Mouse (Mus musculus): Measurements from ENCODE around the gene Nell1. TPM values are rescaled to one million over a fixed set of nuclear protein-coding genes. Genes with fewer than 3 reads are reported as not detected.
"Not testable (repeated sequence)": the region's sequence is repeated elsewhere in the genome, so short reads cannot be mapped to it uniquely, and the experiment has no call there.

Gene Nell1
- under 1 TPM; 0.90 to 0.91 TPM for total RNA-seq (2021)
- long read RNA-seq, experiment 1, full-length matches to known transcripts: 1 of 1 reads
- long read RNA-seq, experiment 1, partial matches to known transcripts: 0 of 1 reads
- long read RNA-seq, experiment 1, other reads (novel, unspliced or antisense): 0 of 1 reads
- long read RNA-seq, experiment 2, partial matches to known transcripts: 0 of 1 reads
- long read RNA-seq, experiment 2, other reads (novel, unspliced or antisense): 0 of 1 reads

- DNase-seq: no peak
Observed at GRCm38 (mm10) chr7:49974841-49975440, at the start of gene Nell1. Gene Nell1, plus strand, starts transcription at chr7:49974864.

DNA sequence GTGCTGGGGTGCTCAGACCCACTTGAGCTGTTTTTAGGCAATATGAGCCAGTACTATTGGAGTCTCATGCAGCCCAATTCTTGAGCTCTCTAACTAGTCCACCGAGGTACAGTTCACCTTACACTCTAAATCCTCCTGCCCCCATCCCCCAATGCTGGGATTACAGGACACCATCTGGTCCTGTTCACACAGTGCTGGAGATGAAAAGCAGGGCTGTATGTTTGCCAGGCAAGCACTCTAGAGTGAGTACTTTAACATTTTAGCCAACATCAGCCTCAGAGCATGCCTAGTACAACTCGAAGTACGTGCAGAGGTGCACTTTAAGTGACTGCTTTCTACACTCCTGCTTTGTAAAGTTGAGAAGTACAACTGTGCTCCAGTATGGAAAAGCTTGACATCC lies 46.1 kb upstream of the Nell1 start:
- DNase-seq: no peak

DNA sequence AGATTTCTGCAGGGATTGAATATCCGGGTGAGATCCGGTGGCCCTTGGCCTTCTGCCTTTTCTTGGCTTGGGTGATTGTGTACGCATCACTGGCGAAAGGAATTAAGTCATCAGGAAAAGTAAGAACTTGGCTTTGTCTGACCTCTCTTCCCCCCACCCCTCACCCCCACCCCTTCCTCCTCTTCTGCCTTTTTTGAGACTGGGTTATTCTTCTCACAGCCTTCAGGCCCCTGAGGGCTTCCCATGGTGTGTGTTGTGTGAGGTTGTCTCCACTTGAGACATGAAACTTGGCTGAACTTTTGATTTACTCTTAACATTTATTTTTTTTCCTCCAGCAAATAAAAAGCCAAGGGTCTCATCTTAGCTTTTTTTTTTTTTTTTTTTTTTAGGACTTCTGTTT lies 44.7 kb upstream of the Nell1 start:
- no peak for DNase-seq

DNA sequence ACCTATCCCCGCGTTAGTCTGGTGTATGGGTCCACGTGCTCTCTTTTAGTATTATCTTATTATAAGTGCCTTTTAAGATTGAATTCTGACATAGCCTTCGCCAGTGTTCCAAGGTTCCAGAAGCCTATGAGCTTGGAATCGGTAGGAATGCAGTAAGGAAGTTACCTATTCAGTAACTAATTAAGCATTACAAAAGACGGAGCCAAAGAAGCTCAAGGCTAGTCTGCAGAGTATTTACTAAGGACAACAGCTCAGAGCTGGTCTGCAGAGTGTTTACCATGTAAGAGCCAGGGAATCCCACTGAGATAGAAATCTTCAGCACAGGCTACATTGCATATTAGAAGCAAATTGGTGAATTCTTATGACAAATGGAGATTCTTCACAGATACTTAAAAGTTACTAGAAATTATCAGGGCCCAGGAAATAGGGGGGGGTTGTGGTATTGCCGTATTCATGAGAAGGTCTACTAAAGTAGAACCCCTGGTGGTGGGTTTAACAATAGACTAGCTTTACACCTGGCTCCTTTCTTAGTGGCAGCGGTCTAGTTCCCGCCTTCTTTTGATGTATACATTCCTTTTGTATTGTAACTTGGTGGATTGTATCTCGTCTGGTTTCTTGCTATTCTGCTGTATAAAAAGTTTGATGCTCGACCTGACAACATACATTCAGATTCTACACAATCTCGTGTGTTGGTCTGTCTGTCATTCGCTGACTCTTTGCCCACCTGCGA lies 41.1 kb upstream of the Nell1 start:
- not testable (repeated sequence) for DNase-seq

- DNase-seq: no peak
Observed at GRCm38 (mm10) chr7:49936821-49937220, 37.8 kb upstream of the Nell1 start.

GRCm38 (mm10) chr7:49942023-49942422 lies 32.6 kb upstream of the Nell1 start:
- DNase-seq: no peak

DNA sequence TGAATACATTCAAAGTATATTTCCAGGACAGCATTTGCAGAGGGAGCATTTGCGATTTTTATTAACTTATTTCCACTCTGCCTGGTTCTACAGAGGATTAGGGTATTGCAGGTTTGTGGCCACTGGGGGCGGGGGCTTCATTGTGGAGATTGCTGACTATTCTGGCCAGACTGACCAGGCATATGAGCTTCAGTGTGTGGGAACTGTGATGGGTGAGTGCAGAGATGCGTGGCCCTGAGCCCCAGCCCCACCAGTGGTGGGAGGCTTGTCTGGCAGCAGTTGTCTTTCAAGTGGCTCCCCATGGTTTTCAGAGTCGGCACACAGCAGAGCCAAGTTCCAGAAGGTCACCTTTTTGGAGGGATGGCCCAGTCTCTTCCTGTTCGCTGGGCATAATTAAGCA lies 32.2 kb upstream of the Nell1 start:
- no peak for DNase-seq

DNA sequence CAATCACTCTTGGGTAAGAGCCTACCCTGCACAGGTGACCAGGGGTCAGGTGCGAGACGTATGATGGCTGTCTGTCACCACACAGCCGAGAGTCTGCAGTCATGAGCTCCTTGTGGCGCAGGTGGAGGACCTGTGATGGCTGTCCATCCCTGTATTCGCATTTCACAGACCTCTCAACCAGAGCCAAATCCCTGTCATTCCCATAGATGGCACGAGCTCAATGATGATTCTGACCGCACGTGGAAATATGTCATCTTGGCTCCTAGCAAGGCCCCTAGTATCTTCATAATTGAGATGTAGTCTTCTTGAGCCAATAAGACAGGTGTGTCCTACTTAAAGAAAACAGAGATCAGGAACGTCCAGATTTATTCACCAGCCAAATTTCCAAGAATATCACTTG lies 28.0 kb upstream of the Nell1 start:
- no peak for DNase-seq

GRCm38 (mm10) chr7:49953546-49954181 lies 21.0 kb upstream of the Nell1 start:
- DNase-seq: peak; percentile 18

- DNase-seq: no peak
Observed at GRCm38 (mm10) chr7:49954834-49955233, 19.8 kb upstream of the Nell1 start.

DNA sequence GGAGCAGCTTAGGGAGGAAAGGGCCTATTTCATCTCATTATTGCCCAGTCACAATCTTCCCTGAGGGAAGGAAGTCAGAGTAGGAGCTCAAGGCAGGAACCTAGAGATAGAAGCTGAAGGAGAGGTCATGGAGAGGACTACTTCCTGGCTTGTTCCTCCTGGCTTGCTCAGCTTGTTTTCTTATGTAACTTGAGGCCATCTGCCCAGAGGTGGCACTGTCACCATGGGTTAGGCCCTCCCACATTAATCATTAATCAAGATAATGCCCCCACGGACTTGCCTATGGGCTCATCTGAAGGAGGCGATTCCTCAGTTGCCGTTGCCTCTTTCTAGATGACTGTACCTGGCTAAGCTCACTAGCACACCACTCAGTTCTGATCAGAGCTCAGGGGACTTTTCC lies 17.5 kb upstream of the Nell1 start:
- no peak for DNase-seq

DNA sequence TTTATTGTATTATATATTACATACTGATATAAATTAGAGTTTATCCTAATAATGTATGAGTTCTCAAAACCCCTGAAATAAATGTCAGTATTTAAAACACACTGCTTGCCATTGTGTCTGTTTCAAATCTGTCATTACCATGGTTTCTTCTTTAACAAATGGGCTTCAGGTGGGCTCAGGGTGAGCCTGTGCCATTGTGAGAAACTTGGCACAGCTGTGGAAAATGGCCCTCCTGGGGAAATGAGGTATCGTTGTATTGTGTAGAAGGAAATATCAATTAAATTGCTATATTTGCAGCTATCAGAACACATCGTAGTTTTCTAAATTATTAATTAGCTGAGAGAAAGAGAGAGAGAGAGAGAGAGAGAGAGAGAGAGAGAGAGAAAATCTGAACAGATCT lies 10.9 kb upstream of the Nell1 start:
- DNase-seq: no peak

DNA sequence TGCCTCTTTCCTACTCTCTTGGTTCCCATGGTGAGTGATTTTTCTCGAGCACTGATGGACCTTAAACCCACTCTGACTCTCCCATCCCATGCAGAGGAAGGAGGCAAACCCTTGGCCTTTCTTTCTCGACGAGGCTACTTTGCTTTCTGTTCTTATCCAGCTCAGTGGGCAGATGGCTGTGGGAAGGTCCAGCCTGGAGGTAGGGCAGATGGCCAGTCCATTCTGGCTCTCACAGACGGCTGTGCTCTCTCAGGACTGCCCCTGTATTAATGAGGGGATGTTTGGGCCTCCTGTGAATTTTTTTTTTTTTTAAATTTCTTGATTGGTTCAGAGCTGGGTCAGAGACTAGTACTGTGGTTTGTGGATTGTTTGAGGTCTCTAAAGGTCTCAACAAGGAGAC lies 5.1 kb upstream of the Nell1 start:
- DNase-seq: no peak

DNA sequence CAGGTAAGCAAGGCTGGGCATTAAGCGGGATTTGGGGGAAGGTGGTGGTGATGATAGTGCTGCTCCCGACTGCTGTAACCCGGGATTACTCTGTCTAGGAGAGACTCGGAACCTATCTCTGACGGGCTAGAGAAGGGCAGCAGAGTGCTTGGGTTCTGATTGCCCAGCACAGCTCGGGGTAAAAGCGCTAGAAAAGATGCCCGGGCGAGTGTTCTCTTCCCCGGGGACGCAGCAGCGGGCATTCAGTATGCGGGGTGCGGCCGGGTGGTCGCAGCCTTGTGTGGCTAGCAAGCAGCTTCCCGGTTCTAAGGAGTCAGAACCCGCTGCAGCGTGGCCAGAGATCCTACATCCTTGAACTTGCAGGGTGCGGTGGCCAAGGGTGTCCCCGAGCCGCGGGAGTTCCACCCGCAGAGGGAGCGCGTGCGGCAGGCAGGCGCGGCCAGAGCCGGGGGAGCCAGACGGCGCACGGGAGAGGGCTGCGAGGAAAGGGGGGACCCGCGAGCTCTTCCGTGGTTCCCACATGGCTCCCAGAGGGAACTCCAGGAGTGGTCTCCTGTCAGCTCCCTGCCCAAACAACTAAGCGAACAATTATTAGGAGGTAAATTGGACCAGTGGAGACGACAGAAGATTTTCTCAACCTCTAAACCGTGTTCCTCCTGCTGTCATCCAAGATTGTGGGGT lies 917 bp downstream of the Nell1 start:
- DNase-seq: no peak

- DNase-seq: no peak
Observed at GRCm38 (mm10) chr7:49981511-49982227, 7.0 kb downstream of the Nell1 start.

- no peak for DNase-seq
Observed at GRCm38 (mm10) chr7:49984698-49985097, 10.0 kb downstream of the Nell1 start.

DNA sequence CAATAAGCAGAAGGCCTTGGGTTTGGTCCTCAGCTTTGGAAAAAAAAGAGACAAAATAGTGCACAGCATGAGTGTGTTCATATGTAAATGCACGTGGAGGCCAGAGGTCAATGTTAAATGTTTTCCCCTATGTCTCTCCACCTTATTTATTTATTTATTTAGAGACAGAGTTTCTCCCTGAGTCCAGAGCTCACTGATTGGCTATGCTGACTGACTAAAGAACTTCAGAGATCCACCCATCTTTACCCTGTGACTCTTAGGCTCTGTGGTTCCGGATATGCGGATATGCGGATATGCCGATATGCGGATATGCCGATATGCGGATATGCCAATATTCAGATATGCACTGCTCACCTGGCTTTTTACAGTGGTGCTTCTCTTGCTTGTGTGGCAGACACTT lies 11.3 kb downstream of the Nell1 start:
- no peak for DNase-seq

DNA sequence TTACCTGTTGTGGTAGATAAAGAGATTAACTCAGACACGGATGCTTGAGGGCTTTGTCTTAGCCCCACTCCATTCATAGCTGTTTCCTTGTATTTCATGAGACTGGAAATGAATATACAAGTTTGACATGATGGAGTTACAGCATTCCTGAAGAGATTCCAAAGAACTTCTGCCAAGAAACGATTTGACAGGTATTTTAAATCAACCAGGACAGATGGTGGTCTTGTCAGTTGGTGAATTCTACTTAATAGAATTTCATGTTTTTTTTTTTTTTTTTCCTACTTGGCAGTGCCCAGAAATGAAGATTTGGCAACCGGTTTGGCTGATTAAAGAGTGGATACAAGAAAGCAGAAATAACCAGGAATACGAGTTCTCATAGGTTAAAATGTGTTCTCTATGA lies 24.7 kb downstream of the Nell1 start:
- DNase-seq: no peak

DNA sequence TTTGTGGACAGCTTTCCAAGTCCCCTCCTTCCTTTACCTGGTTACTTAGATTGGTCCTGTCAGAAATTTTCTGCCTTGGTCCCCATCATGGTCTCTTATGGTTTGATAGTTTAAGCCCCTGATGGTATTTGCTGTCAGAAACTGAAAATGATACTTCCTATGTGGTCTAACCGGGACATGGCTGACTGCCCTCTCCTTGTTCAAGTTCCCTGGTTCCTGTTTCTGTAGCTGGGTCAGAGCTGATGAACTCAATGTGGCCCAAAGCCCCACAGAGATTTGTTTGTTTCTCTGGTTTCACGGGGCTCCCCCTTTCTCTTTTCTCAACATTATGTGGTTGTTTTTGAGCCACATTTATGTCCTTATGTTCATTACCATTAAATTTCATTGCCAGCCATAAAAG lies 30.6 kb downstream of the Nell1 start:
- DNase-seq: no peak

DNA sequence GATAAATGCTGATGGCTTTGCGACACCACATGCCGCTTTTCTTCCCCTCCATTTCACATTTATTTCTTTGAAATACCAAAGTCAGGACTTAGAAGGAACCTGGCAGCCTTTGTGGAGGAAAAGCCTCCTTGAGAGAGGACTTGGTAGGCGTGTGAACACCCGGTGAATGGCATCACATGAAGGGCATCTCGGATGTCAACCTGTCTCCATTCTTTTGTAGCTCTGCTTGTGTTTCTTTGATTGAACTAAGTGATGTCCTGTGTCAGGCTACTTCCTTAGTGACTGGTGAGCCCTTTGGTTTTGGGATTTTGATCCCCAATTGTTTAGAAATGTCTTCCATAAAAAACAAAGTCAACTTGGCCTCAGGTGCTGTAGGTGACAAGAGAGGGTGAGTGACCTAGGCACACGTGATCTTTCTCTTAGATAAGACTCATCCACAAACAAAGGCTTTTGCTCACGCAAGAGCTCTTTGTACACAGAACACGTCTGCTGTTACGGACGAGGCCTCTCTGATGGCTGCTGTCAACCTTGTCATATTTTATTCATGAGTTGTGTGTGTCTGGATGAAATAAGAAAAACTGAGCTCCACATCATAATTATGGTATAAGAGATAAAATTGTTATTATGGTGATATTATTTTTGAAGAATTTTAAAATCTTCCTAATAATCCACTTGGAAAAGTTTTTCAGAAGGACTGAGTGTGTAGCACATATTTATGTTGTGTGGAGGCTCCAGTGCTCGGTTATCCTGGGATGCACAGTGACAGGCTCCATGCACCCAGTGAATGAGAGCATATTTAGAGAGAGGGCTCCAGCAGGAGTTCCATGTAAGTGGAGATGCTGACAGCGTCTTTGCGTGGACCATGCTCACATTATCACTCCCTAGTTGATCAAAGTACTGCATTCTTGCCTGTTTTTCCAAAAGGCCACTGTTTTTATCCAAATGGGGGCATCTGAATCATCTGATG lies 60.8 kb downstream of the Nell1 start:
- DNase-seq: no peak

DNA sequence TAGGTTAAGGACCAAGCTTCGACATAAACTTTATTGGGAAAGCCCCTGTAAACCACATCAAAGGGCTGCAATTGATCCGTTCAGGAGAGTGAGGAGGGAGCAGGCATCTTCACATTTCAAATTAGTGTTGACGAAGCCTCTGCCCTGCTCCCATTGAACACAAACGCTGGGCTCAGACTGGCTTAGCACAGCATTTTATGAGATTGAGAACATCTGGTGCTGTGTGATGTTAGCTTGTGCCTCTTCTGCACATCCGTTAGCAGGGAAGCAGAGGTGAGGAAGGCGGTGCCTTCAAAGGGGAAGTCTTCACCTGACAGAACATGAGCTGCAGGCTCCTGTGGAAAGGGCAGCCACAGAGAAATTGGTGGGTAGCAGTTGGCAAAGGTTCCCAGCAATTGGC lies 66.4 kb downstream of the Nell1 start:
- DNase-seq: no peak
